Mouse (Mus musculus) CH12.LX (cell line): ENCODE measurements at regions not wholly inside any gene's neighbourhood (a gene's known extent, or its start where the extent isn't known, plus 50 kb on each side); places are given as distances from the start of the nearest gene placed in this dataset.

Source experiments
- CTCF ChIP-seq, 2 experiments: IDR thresholded peaks in 1 of 2; conservative IDR thresholded peaks in 1 of 2; 2 replicates each; pipeline ENCODE4 v1.5.1; 2011 to 2012; ENCODE audit warnings: low read depth in 2 of 2, low read length in 2 of 2, improper control_type of control experiment in 1 of 2, inconsistent platforms in 1 of 2, mild to moderate bottlenecking in 1 of 2, moderate library complexity in 1 of 2
- NELFE ChIP-seq: IDR thresholded peaks from 2 replicates; pipeline ENCODE4 v1.6.1; 2011; ENCODE audit warnings: low read depth, low read length, improper control_type of control experiment
- PAX5 ChIP-seq: IDR thresholded peaks from 2 replicates; pipeline ENCODE4 v1.6.1; 2012; ENCODE audit warnings: low read length, inconsistent platforms, mixed read lengths
- POLR2A ChIP-seq: IDR thresholded peaks from 2 replicates; pipeline ENCODE4 v1.6.1; 2011; ENCODE audit warnings: low read depth, mild to moderate bottlenecking, improper control_type of control experiment, low read length

- TF ChIP-seq POLR2A, result no peak
- no peak for TF ChIP-seq PAX5
- no peak for TF ChIP-seq CTCF (conservative IDR thresholded peaks at IDR 0.05 in 1 of 2, IDR thresholded peaks at IDR 0.05 in 1 of 2; ENCODE audit: low read depth in 2 of 2, low read length in 2 of 2)
- TF ChIP-seq NELFE, result no peak
Measured at GRCm38 (mm10) chr14:46234040-46234439, 145.2 kb upstream of the Gm15217 start.
